Mouse (Mus musculus): ENCODE data around the gene Prkab1. TPM values are rescaled to one million over a fixed set of nuclear protein-coding genes. Genes with fewer than 3 reads are reported as not detected.

Gene Prkab1
- polyA plus RNA-seq, 1 experiment from 2014 or later: 73.7 TPM

DNA sequence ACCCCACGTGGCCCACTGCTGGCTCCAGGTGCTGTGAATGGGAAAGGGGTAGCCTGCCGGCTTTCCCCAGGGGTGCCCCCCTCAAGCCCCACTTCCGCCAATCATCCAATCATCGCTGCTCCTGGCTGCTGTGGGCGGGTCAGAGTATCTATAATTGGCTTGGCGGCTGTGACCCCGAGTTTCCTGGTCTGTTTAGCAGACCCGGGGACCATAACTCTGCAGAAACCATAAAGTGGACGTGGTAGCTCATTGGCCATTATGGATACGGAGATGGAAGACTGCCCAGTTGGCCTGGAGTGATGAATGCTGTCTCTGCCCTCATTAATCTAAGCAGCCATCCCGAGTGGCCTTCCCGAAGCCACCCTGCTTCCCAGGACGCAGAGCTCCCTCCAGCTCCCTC, 20.5 kb downstream of the Prkab1 start:
- Histone ChIP-seq H3K9me3 (no peaks in the 10 kb centered on the region), H3K9ac (no peak overlapping the region), H3K36me3 (0 out of 2 replicates have a peak, but pooled peaks cover 6% of the 10 kb centered on the region), H3K27me3 (no peaks in the 10 kb centered on the region), H3K4me3 (no peak overlapping the region), H3K27ac (no peak overlapping the region), H3K4me1 (0 out of 2 replicates have a peak, but pooled peaks cover 4% of the 10 kb centered on the region), H3K4me2 (replicated peaks) (no peak overlapping the region)
- ATAC-seq (ENCODE audit: insufficient number of reproducible peaks, insufficient read depth, low FRiP score, low TSS enrichment): no peak
- 40% methylated on average over 13 of the region's 13 CpGs for WGBS

DNA sequence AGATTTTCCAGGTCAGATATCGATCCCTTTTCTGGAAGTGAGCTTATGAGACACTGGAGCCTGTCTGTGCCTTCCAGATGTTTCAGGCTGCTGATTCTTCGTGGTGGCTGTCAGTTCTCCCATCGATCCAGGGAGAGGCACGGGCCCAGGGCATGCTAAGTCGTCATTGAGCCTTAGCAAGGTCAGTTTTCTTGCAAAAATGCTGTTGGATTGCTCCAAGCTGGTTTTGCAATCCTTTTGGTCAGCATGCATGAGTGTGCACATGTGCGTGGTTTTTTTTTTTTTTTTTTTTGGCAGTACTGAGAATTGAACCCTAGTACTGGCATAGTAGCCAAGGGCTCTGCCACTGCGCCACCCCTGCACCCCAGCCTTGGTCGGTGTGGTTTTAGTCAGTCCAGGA, 21.2 kb downstream of the Prkab1 start:
- H3K27ac ChIP-seq: no peak overlapping the region

DNA sequence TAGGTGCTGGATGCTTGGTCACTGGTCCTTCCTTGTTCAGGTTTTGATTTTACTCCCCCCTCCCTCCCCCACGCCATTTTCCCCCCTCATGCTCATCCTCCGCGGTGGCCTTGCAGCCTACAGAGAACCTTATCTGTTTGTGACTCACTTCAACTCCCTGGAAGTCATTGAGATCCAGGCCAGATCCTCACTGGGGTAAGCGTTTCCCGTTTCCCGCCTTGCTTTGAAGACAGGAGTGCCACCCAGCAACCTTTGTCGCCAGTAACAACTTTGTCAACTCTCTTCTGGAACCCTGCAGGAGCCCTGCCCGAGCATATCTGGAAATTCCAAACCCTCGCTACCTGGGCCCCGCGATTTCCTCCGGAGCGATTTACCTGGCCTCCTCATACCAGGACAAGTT, 26.9 kb downstream of the Prkab1 start:
- Histone ChIP-seq H3K36me3 (peaks cover 35% of the 10 kb centered on the region), H3K4me3 (no peak overlapping the region), H3K27ac (no peak overlapping the region), H3K4me1 (no peaks in the 10 kb centered on the region), H3K9ac (no peak overlapping the region), H3K27me3 (no peaks in the 10 kb centered on the region), H3K9me3 (no peaks in the 10 kb centered on the region), H3K4me2 (replicated peaks) (no peak overlapping the region)
- WGBS: 78% methylated on average over 13 of the region's 13 CpGs
- ATAC-seq (ENCODE audit: insufficient number of reproducible peaks, insufficient read depth, low FRiP score, low TSS enrichment): no peak

More for the DNA sequence above, 21.2 kb downstream of the Prkab1 start:
- H3K36me3 ChIP-seq: 0 out of 2 replicates have a peak, but pooled peaks cover 6% of the 10 kb centered on the region
- no peaks in the 10 kb centered on the region for H3K27me3 ChIP-seq
- H3K4me1 ChIP-seq: 0 out of 2 replicates have a peak, but pooled peaks cover 4% of the 10 kb centered on the region
- no peak overlapping the region for H3K9ac ChIP-seq
- ATAC-seq (ENCODE audit: insufficient number of reproducible peaks, insufficient read depth, low FRiP score, low TSS enrichment): no peak
- H3K4me3 ChIP-seq: no peak overlapping the region
- WGBS: 76% methylated on average over 8 of the region's 8 CpGs
- H3K4me2 ChIP-seq (replicated peaks): no peak overlapping the region
- no peaks in the 10 kb centered on the region for H3K9me3 ChIP-seq

GRCm38 (mm10) chr5:115994101-115994500, 30.2 kb downstream of the Prkab1 start:
- no peak for ATAC-seq (ENCODE audit: insufficient number of reproducible peaks, insufficient read depth, low FRiP score, low TSS enrichment)
- no peak overlapping the region for H3K9ac ChIP-seq
- WGBS: 92% methylated on average over 15 of the region's 15 CpGs

GRCm38 (mm10) chr5:115991717-115992116, 32.6 kb downstream of the Prkab1 start:
- Histone ChIP-seq H3K4me3 (no peak overlapping the region), H3K36me3 (peaks cover 80% of the 10 kb centered on the region), H3K4me2 (replicated peaks) (no peak overlapping the region), H3K9ac (no peak overlapping the region), H3K4me1 (no peaks in the 10 kb centered on the region), H3K27ac (no peak overlapping the region), H3K27me3 (no peaks in the 10 kb centered on the region), H3K9me3 (peaks cover 9% of the 10 kb centered on the region)
- ATAC-seq (ENCODE audit: insufficient number of reproducible peaks, insufficient read depth, low FRiP score, low TSS enrichment): no peak
- WGBS: 91% methylated on average over 11 of the region's 11 CpGs

More at GRCm38 (mm10) chr5:115994101-115994500, 30.2 kb downstream of the Prkab1 start:
- Histone ChIP-seq H3K4me1 (no peaks in the 10 kb centered on the region), H3K27me3 (no peaks in the 10 kb centered on the region), H3K9me3 (peaks cover 9% of the 10 kb centered on the region), H3K36me3 (peaks cover 61% of the 10 kb centered on the region), H3K4me3 (no peak overlapping the region), H3K27ac (no peak overlapping the region), H3K4me2 (replicated peaks) (no peak overlapping the region)

DNA sequence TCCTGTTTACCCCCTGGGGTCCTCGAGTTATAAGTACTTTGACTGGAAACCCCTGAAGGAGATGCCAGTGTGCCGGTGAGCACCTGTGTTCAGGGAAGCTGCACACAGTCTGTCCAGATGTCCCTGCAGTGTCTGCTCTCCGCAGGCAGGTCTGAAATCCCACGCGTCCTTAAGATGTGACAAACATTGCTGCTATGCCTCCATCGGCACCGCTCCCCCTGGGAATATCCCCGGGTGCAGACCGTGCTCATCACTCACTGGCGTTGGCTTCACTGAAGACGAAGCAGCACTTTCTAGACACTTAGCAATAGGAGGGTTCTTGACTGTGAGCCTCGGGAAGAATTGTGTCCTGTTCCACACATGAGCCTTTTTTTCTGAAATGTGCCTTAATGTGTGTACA, 37.0 kb downstream of the Prkab1 start:
- Histone ChIP-seq H3K36me3 (peaks cover 73% of the 10 kb centered on the region), H3K27me3 (no peaks in the 10 kb centered on the region)

DNA sequence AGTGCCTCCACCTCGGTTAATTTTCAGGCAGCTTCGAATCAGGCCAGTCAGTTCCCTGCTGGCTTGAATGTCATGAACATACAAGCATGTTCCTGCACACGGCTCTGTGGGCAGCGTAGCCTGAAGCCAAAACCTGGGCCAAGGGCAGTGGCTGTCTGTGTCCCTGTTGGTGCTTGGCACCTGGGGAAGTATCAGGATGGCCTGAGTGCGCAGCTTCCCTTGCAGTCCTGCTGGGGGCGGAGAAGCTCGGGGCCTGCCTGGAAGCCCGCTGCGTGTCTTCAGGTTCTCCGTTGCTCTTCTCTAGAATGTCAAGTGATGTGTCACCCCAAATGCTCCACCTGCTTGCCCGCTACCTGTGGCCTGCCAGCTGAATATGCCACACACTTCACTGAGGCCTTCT, 39.2 kb downstream of the Prkab1 start:
- no peak overlapping the region for H3K4me2 ChIP-seq (replicated peaks)
- no peaks in the 10 kb centered on the region for H3K9me3 ChIP-seq
- H3K4me3 ChIP-seq: no peak overlapping the region
- H3K36me3 ChIP-seq: peaks cover 64% of the 10 kb centered on the region
- ATAC-seq (ENCODE audit: insufficient number of reproducible peaks, insufficient read depth, low FRiP score, low TSS enrichment): no peak
- no peak overlapping the region for H3K27ac ChIP-seq
- no peaks in the 10 kb centered on the region for H3K27me3 ChIP-seq
- 93% methylated on average over 11 of the region's 11 CpGs for WGBS
- H3K4me1 ChIP-seq: no peaks in the 10 kb centered on the region
- H3K9ac ChIP-seq: no peak overlapping the region

More for the DNA sequence above, 37.0 kb downstream of the Prkab1 start:
- H3K4me1 ChIP-seq: no peaks in the 10 kb centered on the region
- no peak overlapping the region for H3K27ac ChIP-seq
- H3K9me3 ChIP-seq: peaks cover 9% of the 10 kb centered on the region
- ATAC-seq (ENCODE audit: insufficient number of reproducible peaks, insufficient read depth, low FRiP score, low TSS enrichment): no peak
- WGBS: 89% methylated on average over 12 of the region's 12 CpGs
- H3K9ac ChIP-seq: no peak overlapping the region
- no peak overlapping the region for H3K4me3 ChIP-seq
- no peak overlapping the region for H3K4me2 ChIP-seq (replicated peaks)

DNA sequence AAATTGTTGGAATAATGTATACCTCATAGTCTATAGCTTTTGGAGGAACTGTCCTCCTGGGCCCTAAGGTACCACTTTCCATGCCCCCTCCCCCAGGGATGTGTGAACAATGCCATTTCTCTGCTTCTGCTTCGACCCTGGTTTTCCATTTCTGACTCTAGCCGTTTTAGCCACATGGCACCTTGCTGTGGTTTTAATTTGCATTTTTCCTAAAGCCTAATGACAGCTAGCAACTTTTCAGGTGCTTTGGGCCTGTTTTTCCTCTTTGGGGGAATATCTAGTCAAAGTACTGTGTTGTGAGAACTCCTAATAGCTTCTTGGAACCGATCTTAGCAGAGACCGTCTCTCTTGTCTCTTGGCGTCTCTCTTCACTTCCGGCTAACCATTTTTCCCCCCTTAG, 39.9 kb downstream of the Prkab1 start:
- ATAC-seq (ENCODE audit: insufficient number of reproducible peaks, insufficient read depth, low FRiP score, low TSS enrichment): no peak
- WGBS: 90% methylated on average over 6 of the region's 6 CpGs
- H3K27ac ChIP-seq: no peak overlapping the region
- no peaks in the 10 kb centered on the region for H3K27me3 ChIP-seq
- H3K4me1 ChIP-seq: no peaks in the 10 kb centered on the region
- peaks cover 64% of the 10 kb centered on the region for H3K36me3 ChIP-seq
- no peak overlapping the region for H3K4me2 ChIP-seq (replicated peaks)
- no peaks in the 10 kb centered on the region for H3K9me3 ChIP-seq
- no peak overlapping the region for H3K9ac ChIP-seq
- no peak overlapping the region for H3K4me3 ChIP-seq

DNA sequence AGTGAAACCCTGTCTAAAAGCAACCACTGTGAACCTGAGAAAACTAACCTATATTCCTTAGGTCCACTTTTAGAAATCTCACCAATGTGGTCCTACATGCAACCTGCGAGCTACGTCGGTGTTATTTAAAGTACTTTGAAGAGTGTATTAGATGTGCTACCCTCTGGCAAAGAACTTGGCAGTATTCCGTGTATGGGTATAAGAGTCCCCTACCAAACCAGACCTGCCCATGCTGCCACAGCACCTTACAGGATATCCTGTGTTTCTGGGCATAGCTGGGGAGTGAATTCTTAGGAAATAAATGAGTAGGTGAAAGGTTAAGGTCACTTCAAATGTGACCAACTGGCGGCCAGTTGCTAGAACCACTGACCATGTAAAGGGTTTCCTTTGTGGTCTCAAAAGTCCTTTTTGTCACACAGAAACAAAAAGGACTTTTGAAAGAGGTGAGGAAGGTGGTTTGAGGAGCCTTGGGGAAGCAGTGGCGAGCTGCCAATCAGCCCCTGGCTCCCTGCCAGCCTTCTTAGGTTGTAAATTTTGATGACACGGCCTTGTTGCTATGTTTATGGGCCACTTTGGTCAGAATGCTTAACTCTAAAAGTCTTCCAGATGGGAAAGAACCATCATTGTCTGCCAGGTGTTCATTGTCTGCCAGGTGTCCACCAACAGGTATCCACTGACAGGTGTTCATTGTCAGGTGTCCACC, 41.5 kb downstream of the Prkab1 start:
- 82% methylated on average over 7 of the region's 7 CpGs for WGBS
- Histone ChIP-seq H3K4me3 (no peak overlapping the region), H3K9ac (no peak overlapping the region), H3K9me3 (no peaks in the 10 kb centered on the region), H3K36me3 (peaks cover 54% of the 10 kb centered on the region), H3K4me2 (replicated peaks) (no peak overlapping the region), H3K4me1 (peaks cover 6% of the 10 kb centered on the region), H3K27me3 (no peaks in the 10 kb centered on the region), H3K27ac (no peak overlapping the region)
- ATAC-seq (ENCODE audit: insufficient number of reproducible peaks, insufficient read depth, low FRiP score, low TSS enrichment): no peak

DNA sequence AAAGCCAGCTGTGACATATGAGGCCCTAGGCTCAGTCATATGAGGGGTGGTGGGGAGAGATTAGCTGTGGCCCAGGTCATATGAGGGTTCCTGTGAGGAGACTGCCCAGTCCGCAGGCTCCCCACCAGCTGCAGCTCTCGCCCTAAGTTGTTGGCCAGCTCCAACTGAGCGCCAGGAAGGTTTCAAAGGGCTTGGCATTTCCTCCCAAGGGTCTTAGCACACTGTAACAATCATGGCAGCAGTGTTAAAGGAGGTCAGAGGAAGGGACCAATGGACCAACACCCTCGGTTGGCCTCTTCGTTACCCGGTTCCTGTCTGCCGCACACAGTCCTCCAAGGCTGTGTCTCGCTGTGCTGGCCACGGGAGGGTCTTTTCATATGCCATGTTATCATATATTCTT, 43.8 kb downstream of the Prkab1 start:
- no peak for ATAC-seq (ENCODE audit: insufficient number of reproducible peaks, insufficient read depth, low FRiP score, low TSS enrichment)
- H3K9ac ChIP-seq: no peak overlapping the region
- no peak overlapping the region for H3K4me2 ChIP-seq (replicated peaks)
- H3K4me3 ChIP-seq: no peak overlapping the region
- no peaks in the 10 kb centered on the region for H3K9me3 ChIP-seq
- WGBS: 84% methylated on average over 9 of the region's 9 CpGs
- no peak overlapping the region for H3K27ac ChIP-seq
- H3K27me3 ChIP-seq: no peaks in the 10 kb centered on the region
- peaks cover 41% of the 10 kb centered on the region for H3K36me3 ChIP-seq
- H3K4me1 ChIP-seq: peaks cover 6% of the 10 kb centered on the region

- H3K9me3 ChIP-seq: no peaks in the 10 kb centered on the region
Observed at GRCm38 (mm10) chr5:115979134-115979696, 45.1 kb downstream of the Prkab1 start.

GRCm38 (mm10) chr5:115978255-115978654, 46.1 kb downstream of the Prkab1 start:
- WGBS: 49% methylated on average over 5 of the region's 5 CpGs
- no peaks in the 10 kb centered on the region for H3K9me3 ChIP-seq
- H3K27me3 ChIP-seq: no peaks in the 10 kb centered on the region
- peaks cover 6% of the 10 kb centered on the region for H3K4me1 ChIP-seq
- H3K27ac ChIP-seq: no peak overlapping the region
- H3K4me3 ChIP-seq: no peak overlapping the region
- H3K4me2 ChIP-seq (replicated peaks): no peak overlapping the region
- H3K9ac ChIP-seq: no peak overlapping the region
- ATAC-seq (ENCODE audit: insufficient number of reproducible peaks, insufficient read depth, low FRiP score, low TSS enrichment): no peak
- H3K36me3 ChIP-seq: peaks cover 38% of the 10 kb centered on the region

More at GRCm38 (mm10) chr5:115979134-115979696, 45.1 kb downstream of the Prkab1 start:
- H3K27ac ChIP-seq: no peak overlapping the region
- no peak overlapping the region for H3K9ac ChIP-seq
- peaks cover 6% of the 10 kb centered on the region for H3K4me1 ChIP-seq
- 58% methylated on average over 16 of the region's 16 CpGs for WGBS
- H3K27me3 ChIP-seq: no peaks in the 10 kb centered on the region
- no peak overlapping the region for H3K4me3 ChIP-seq
- no peak overlapping the region for H3K4me2 ChIP-seq (replicated peaks)
- peaks cover 34% of the 10 kb centered on the region for H3K36me3 ChIP-seq
- ATAC-seq (ENCODE audit: insufficient number of reproducible peaks, insufficient read depth, low FRiP score, low TSS enrichment): no peak
